Mouse (Mus musculus): ENCODE measurements around the gene 1700016H13Rik. TPM values are rescaled to one million over a fixed set of nuclear protein-coding genes. Genes with fewer than 3 reads are reported as not detected.

1700016H13Rik gene
- polyA plus RNA-seq, 1 experiment = not detected

GRCm38 (mm10) chr5:103628499-103628898 lies 27.3 kb downstream of the 1700016H13Rik start:
- Histone ChIP-seq H3K4me1 (ENCODE audit: control insufficient read depth, insufficient read depth, insufficient read length) (0 out of 2 replicates have a peak, but pooled peaks cover 2% of the 10 kb centered on the region), H3K36me3 (ENCODE audit: control insufficient read depth, insufficient read depth, low read length) (no peaks in the 10 kb centered on the region), H3K27me3 (ENCODE audit: control insufficient read depth, insufficient read depth, low read length) (no peaks in the 10 kb centered on the region), H3K4me3 (ENCODE audit: extremely low read depth, insufficient read depth, insufficient read length) (no peak overlapping the region), H3K27ac (ENCODE audit: insufficient read depth, low read length) (no peak overlapping the region)
- TF ChIP-seq POLR2A (IDR thresholded peaks at IDR 0.05; ENCODE audit: low read depth, low read length) (no peak), CTCF (IDR thresholded peaks at IDR 0.05; ENCODE audit: extremely low read depth, insufficient read depth, insufficient read length, insufficient replicate concordance) (no peak)
- DNase-seq (ENCODE audit: low read depth in 1 of 2, low spot score in 2 of 2) = no peak
- 80% methylated on average over 6 of the region's 6 CpGs for WGBS

- Histone ChIP-seq H3K4me1 (ENCODE audit: control insufficient read depth, insufficient read depth, insufficient read length) (no peaks in the 10 kb centered on the region), H3K36me3 (ENCODE audit: control insufficient read depth, insufficient read depth, low read length) (no peaks in the 10 kb centered on the region), H3K4me3 (ENCODE audit: extremely low read depth, insufficient read depth, insufficient read length) (no peak overlapping the region), H3K27me3 (ENCODE audit: control insufficient read depth, insufficient read depth, low read length) (no peaks in the 10 kb centered on the region), H3K27ac (ENCODE audit: insufficient read depth, low read length) (no peak overlapping the region)
- WGBS = 80% methylated on average over 5 of the region's 5 CpGs
- TF ChIP-seq POLR2A (IDR thresholded peaks at IDR 0.05; ENCODE audit: low read depth, low read length) = no peak
- no peak for TF ChIP-seq CTCF (IDR thresholded peaks at IDR 0.05; ENCODE audit: extremely low read depth, insufficient read depth, insufficient read length, insufficient replicate concordance)
- no peak for DNase-seq (ENCODE audit: low read depth in 1 of 2, low spot score in 2 of 2)
These were observed 31.0 kb downstream of the 1700016H13Rik start for GRCm38 (mm10) chr5:103624831-103625230.

GRCm38 (mm10) chr5:103622321-103622720 lies 33.5 kb downstream of the 1700016H13Rik start:
- 88% methylated on average over 5 of the region's 5 CpGs for WGBS
- no peak for DNase-seq (ENCODE audit: low read depth in 1 of 2, low spot score in 2 of 2)
- H3K4me1 ChIP-seq (ENCODE audit: control insufficient read depth, insufficient read depth, insufficient read length) = no peaks in the 10 kb centered on the region
- TF ChIP-seq CTCF (IDR thresholded peaks at IDR 0.05; ENCODE audit: extremely low read depth, insufficient read depth, insufficient read length, insufficient replicate concordance) = no peak
- no peak overlapping the region for H3K4me3 ChIP-seq (ENCODE audit: extremely low read depth, insufficient read depth, insufficient read length)
- no peaks in the 10 kb centered on the region for H3K27me3 ChIP-seq (ENCODE audit: control insufficient read depth, insufficient read depth, low read length)
- no peaks in the 10 kb centered on the region for H3K36me3 ChIP-seq (ENCODE audit: control insufficient read depth, insufficient read depth, low read length)
- no peak overlapping the region for H3K27ac ChIP-seq (ENCODE audit: insufficient read depth, low read length)

- H3K4me3 ChIP-seq (ENCODE audit: extremely low read depth, insufficient read depth, insufficient read length) = no peak overlapping the region
- no peaks in the 10 kb centered on the region for H3K36me3 ChIP-seq (ENCODE audit: control insufficient read depth, insufficient read depth, low read length)
- no peak overlapping the region for H3K27ac ChIP-seq (ENCODE audit: insufficient read depth, low read length)
- no peak for TF ChIP-seq POLR2A (IDR thresholded peaks at IDR 0.05; ENCODE audit: low read depth, low read length)
- TF ChIP-seq CTCF (IDR thresholded peaks at IDR 0.05; ENCODE audit: extremely low read depth, insufficient read depth, insufficient read length, insufficient replicate concordance) = no peak
- DNase-seq (ENCODE audit: low read depth in 1 of 2, low spot score in 2 of 2) = no peak
- H3K4me1 ChIP-seq (ENCODE audit: control insufficient read depth, insufficient read depth, insufficient read length) = no peaks in the 10 kb centered on the region
- 84% methylated on average over 12 of the region's 12 CpGs for WGBS
- H3K27me3 ChIP-seq (ENCODE audit: control insufficient read depth, insufficient read depth, low read length) = no peaks in the 10 kb centered on the region
These were observed 35.4 kb downstream of the 1700016H13Rik start for GRCm38 (mm10) chr5:103620301-103620973.

- Histone ChIP-seq H3K4me1 (ENCODE audit: control insufficient read depth, insufficient read depth, insufficient read length) (no peaks in the 10 kb centered on the region), H3K36me3 (ENCODE audit: control insufficient read depth, insufficient read depth, low read length) (no peaks in the 10 kb centered on the region), H3K4me3 (ENCODE audit: extremely low read depth, insufficient read depth, insufficient read length) (no peak overlapping the region), H3K27me3 (ENCODE audit: control insufficient read depth, insufficient read depth, low read length) (no peaks in the 10 kb centered on the region), H3K27ac (ENCODE audit: insufficient read depth, low read length) (no peak overlapping the region)
- WGBS = 83% methylated on average over 9 of the region's 9 CpGs
- no peak for DNase-seq (ENCODE audit: low read depth in 1 of 2, low spot score in 2 of 2)
- TF ChIP-seq POLR2A (IDR thresholded peaks at IDR 0.05; ENCODE audit: low read depth, low read length) (no peak), CTCF (IDR thresholded peaks at IDR 0.05; ENCODE audit: extremely low read depth, insufficient read depth, insufficient read length, insufficient replicate concordance) (no peak)
These were observed 38.6 kb downstream of the 1700016H13Rik start for GRCm38 (mm10) chr5:103617191-103617590.

- DNase-seq (ENCODE audit: low read depth in 1 of 2, low spot score in 2 of 2) = no peak
- TF ChIP-seq POLR2A (IDR thresholded peaks at IDR 0.05; ENCODE audit: low read depth, low read length) = no peak
- TF ChIP-seq CTCF (IDR thresholded peaks at IDR 0.05; ENCODE audit: extremely low read depth, insufficient read depth, insufficient read length, insufficient replicate concordance) = no peak
- no peaks in the 10 kb centered on the region for H3K4me1 ChIP-seq (ENCODE audit: control insufficient read depth, insufficient read depth, insufficient read length)
- WGBS = 75% methylated on average over 7 of the region's 7 CpGs
- no peak overlapping the region for H3K4me3 ChIP-seq (ENCODE audit: extremely low read depth, insufficient read depth, insufficient read length)
- no peaks in the 10 kb centered on the region for H3K27me3 ChIP-seq (ENCODE audit: control insufficient read depth, insufficient read depth, low read length)
- H3K27ac ChIP-seq (ENCODE audit: insufficient read depth, low read length) = no peak overlapping the region
- H3K36me3 ChIP-seq (ENCODE audit: control insufficient read depth, insufficient read depth, low read length) = no peaks in the 10 kb centered on the region
These were observed 41.5 kb downstream of the 1700016H13Rik start for GRCm38 (mm10) chr5:103614356-103614755.

GRCm38 (mm10) chr5:103612316-103612715 lies 43.5 kb downstream of the 1700016H13Rik start:
- no peak for DNase-seq (ENCODE audit: low read depth in 1 of 2, low spot score in 2 of 2)
- H3K27ac ChIP-seq (ENCODE audit: insufficient read depth, low read length) = no peak overlapping the region
- no peaks in the 10 kb centered on the region for H3K36me3 ChIP-seq (ENCODE audit: control insufficient read depth, insufficient read depth, low read length)
- no peaks in the 10 kb centered on the region for H3K27me3 ChIP-seq (ENCODE audit: control insufficient read depth, insufficient read depth, low read length)
- no peaks in the 10 kb centered on the region for H3K4me1 ChIP-seq (ENCODE audit: control insufficient read depth, insufficient read depth, insufficient read length)
- no peak overlapping the region for H3K4me3 ChIP-seq (ENCODE audit: extremely low read depth, insufficient read depth, insufficient read length)
- TF ChIP-seq POLR2A (IDR thresholded peaks at IDR 0.05; ENCODE audit: low read depth, low read length) (no peak), CTCF (IDR thresholded peaks at IDR 0.05; ENCODE audit: extremely low read depth, insufficient read depth, insufficient read length, insufficient replicate concordance) (no peak)
- 89% methylated on average over 7 of the region's 7 CpGs for WGBS

Measured in spleen, adult 2 months (tissue).